Mouse (Mus musculus): Measurements from ENCODE around the gene Slc29a4.

The Slc29a4 gene

DNA sequence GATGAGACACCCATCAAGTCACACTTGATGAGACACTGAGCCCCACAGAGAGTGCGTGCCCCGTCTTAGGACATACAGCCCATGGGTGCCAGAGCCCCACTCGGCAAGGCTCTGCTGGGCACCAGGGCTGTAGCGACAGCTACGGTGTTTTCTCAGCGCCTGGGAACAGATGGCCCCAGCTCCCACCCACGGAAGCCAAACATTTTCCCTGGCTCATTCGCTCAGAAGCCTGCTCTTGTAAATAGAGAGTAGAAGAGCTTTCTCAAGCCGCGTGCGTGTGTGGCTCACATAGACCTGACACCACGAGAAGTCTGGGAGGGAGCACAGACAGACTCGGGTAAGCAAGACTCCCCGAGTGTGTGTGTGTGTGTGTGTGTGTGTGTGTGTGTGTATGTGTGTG, at the start of gene Slc29a4:
Slc29a4 (plus strand) TSS at position 265 of the 400 bp plus-strand sequence.
- DNase-seq (ENCODE audit: low read depth), result no peak

DNA sequence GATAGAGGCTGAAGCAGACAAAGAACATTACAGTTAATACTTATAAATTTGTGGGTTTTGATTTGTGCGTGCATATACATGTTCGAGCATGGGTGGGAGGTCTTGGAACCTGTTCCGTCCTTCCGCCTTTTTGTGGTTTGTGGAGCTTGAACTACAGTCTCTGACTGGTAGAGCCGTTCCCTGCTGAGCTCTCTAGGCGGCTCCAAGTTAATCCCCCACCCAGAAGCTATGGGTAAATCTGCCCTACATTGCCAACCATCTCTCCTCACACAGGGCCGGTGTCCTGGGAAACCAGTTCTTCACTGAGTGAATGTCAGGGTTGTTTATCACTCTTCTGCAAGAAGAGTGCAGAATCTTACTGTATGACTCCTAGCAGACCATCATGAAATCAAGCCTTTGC, 44.1 kb upstream of the Slc29a4 start:
- DNase-seq (ENCODE audit: low read depth), result no peak

DNA sequence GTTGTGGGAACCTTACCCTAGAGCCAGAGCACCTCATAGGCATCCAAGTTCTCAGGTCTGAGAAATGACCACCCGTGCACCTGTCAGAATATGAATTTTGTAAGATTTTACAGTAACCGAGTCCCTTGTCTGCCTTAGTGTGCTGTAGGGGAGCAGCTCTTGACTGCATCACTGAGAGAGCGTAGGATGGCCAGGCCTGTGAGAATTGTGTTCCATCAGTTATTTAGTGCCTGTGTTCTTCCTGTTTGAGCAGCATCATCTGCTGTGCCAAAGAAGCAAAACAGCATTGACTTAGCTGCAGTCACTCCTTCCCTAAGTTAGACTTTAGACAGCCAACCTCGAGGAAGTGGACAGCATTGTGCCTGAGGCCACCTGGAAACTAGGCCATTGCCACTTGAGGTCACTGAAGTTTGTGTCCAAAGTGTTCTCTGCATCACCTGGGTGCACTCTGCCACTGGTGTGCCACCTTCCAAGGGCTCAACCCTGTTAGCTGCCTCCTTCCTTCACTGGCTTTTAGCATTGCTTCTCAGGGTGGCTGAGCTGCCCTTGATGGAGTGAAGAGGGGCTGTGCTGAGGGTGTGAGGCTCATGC, 42.8 kb upstream of the Slc29a4 start:
- DNase-seq (ENCODE audit: low read depth), result no peak

DNA sequence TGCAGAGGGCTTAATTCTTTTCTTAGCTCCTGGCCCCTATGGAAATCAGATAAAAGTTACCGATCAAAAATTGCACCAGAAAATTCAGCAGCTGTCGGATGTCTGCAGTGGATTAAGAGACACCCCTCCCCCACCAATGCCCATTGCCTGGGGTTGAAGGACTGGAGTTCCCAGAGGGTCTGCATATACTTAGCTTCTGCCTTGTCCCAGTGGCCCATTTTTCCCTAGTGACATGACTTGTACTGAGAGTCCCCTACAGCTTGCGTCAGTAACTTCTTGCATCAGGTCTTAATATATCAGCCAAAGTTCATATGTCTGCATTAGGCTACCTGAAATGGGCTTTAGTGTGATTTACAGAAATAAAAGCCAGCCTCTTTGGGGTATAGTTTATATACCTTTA, 41.9 kb upstream of the Slc29a4 start:
- DNase-seq (ENCODE audit: low read depth), result no peak

DNA sequence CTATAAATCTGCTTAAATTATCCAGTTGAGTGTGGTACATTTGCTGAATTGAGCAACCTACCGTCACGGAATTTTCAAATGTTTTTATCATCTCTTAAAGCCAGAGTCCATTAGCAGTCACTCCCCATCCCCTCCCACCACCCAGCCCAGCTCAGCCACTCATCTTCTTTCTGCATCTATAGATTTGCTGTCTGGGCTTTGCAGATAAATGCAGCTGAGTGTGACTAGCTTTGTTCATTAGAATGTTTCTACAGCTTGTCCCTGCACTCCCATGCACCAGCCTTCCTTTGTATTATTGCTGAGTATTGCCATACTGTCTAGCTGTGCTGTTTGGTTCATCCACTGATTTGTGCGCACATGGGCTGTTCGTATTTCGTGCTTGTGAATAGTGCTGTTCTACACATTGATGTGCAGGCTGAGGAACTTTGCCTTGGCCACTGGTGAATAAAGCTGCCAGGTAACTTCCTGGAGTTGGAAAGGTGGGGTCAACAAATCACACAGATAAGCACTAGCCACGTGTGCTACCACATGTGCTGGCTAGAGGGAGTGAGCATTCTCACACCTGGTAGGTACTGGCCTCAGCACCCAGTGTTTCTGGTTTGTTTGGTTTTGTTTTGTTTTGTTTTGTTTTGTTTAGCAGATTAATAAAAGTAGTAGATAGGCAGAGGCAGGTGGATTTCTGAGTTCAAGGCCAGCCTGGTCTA, 41.4 kb upstream of the Slc29a4 start:
- no peak for DNase-seq (ENCODE audit: low read depth)

DNA sequence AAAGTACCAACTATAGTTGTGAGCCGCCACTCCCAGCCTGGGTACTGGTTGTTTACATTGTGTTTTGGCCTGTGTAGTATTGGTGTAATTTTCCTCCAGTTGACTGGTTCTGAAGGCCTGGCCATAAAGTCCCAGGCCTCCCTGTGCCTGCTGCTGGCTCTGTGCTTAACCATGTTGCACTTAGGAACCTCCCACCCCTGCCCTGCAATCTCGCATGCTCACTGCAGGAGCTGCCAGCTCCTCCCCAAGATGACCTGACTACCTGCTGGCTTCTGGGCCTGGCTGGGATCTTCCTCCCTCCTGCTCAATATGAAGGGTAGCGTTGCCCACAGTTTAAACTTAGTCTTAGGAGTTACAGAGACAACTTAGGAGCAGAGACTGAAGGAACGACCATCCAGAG, 40.0 kb upstream of the Slc29a4 start:
- no peak for DNase-seq (ENCODE audit: low read depth)

DNA sequence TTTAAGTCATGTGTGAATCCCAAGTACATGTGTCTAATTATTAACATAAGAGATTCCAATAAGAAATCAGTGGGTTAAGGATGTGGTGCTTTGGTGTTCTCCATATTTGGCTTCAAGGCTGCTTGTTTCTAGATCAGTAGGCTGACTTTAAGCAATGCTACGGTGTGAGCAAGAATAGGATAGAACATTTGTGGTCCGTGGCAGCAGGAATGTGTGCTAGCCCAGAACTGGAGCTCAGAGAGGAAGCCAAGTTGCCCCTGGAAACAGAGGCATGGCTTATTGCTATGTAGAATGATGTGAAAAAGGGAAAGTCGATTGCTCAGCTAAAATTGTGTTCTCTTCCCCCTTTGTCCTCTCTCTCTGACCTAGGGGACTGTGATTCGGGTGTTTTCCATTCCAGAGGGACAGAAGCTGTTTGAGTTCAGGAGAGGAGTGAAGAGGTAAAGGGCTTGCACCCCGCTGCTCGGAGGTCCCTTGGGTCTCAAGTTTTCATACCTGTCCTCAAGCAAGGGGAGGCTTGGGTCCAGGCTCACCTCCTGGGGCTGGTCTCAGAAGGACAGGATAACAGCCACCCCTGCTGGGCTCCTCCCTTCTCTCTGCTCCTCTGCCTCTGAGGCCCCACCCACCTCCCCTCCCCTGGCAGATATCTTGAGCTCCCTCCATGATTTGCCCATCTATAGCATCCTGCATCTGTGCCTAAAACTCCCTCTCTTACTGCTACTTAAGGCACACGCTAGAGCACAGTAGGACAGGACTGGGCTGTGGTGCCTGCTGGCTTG, 31.5 kb upstream of the Slc29a4 start:
- no peak for DNase-seq (ENCODE audit: low read depth)

DNA sequence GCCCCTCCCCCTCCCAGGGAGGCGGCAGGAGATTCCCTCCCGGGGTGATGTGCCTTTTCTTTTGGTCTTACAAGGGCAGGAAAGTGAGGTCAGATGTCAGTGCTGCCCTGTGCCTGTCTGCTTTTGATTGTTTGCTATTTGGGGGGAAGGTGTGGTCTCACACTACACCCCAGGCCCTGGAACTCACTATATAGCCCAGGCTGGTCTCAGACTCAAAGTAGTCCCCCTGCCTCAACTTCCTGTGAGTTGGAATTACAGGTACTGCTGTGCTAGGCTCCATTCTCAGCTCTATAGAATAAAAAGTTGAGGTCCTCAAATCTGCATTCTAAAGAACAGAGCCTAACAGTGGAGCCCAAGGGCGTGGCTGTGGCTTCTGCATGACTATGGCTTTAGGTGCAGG, 24.4 kb upstream of the Slc29a4 start:
- DNase-seq (ENCODE audit: low read depth), result no peak

DNA sequence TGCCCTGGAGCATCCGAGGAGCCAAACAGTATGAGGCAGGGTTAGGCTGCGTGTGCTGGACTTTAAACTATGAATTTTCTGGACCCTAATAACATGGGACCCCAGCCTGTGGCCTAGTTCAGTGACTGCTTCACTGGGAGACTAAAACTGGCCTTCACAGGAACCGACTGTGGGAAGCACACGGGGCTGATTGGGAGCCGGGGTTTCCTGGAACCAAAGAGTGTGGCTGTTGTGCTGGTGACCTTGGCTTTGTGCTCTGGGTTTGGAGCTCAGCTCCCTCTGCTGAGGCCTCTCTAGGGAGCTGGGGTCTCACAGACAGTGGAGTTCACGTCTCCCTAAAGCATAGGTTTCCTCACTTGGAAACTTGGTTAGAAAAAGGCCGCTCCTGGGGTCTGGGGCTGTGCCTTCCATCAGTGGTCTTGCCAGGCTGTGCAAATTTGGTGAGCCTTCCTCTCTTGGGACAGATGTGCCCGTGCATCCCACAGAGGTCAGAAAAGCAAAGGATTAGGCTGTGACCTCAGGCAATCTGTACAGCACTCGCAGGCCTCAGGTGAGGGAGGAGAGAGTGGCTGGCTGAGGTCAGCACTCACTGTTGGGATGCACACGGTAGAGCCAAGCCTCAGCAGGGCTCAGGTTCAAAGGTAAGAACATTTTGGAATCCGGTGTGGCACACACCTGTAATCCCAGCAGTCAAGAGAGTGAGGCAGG, 23.6 kb upstream of the Slc29a4 start:
- no peak for DNase-seq (ENCODE audit: low read depth)

DNA sequence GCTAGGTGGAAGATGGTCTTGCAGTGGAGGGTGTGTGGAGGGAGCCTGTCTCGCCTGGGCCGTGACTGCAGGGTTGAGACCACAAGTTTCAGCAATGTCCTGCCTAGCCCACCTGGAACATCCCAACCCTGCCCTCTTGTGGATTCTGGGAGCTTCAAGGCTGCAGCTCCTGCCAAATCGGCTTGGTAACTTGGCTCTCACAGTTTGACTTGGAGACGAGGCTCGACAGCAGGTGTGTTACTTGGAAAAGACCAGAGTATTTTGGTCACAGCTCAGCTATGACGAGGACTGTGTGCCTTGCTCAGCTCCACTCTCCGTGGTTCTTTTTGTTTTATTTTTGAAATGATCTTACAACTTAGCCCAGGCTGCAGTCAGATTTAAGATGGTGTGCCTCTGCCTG, 22.6 kb upstream of the Slc29a4 start:
- DNase-seq (ENCODE audit: low read depth), result no peak

DNA sequence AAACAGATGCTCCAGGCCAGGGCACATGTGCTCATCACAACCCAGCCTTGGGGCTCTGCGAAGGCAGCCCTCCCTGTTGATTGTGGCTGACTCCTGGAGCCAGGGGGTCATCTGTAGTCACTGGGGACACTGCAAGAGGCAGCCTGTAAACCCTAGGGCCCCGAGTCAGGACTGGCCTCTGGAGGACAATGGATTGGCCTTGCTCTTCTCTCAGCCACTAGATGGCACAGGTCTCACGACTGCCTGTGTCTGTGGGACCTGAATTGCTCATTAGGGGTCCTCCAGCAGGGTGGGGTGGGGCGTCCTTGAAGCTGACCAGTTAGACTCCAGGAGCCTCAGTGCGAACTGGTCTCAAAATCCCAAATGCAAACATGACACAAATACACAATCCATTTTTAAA, 19.2 kb upstream of the Slc29a4 start:
- no peak for DNase-seq (ENCODE audit: low read depth)

DNA sequence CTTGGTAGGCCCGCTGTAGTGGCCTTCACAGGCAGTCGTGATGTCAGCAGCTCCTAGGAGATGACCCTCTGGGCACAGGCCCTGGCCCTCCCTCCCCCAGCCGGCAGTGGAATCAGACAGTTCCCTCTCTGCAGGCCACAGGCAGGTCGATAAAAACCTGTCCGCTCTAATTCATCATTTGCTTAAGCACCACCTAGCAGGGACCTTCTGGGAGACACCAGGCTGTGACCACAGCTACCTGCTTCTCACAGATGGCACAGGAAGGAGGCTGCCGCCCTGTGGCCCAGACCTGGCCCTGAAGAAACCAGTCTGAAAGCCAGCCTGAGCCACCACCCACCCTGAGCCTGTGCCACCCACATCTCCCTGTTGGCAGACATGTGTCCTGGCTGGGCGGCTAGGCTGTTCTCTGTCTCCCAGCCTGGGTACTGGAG, 14.2 kb upstream of the Slc29a4 start:
- no peak for DNase-seq (ENCODE audit: low read depth)

DNA sequence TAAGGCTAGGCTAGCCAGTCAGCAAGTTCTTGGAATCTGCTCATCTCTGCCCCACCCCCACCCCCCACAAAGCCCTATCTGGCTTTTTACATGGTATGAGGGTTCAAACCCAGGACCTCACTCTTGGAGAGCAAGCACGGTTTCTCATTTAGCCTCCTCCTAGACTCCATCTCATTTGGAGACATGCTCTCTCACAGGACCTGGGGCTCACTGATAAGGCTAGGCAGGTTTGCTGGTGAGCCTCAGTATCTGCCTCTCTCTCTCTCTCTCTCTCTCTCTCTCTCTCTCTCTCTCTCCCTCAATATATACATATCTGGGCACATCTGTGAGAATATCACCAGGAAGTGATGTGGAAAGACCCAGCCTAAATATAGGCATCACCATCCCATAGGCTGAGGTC, 13.2 kb upstream of the Slc29a4 start:
- DNase-seq (ENCODE audit: low read depth), result no peak

DNA sequence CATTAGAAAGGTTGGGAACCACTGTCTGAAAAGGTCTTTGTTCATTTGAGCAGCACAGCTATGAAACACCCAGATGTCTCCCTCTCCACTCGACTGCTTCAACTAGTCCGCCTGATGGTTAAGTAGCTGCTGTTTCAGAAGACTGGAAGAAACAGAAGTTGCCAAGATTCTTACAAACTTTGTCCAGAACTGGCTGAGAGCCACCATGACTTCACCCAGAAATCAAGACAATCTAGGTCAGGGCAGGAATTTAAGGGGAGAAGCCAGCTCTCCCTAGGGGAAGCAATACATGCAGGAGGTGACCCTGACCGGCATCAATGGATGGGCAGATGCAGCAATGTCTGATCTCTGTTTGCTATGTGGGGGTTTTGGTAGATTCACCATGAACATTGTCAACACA, 10.4 kb upstream of the Slc29a4 start:
- DNase-seq (ENCODE audit: low read depth), result no peak

DNA sequence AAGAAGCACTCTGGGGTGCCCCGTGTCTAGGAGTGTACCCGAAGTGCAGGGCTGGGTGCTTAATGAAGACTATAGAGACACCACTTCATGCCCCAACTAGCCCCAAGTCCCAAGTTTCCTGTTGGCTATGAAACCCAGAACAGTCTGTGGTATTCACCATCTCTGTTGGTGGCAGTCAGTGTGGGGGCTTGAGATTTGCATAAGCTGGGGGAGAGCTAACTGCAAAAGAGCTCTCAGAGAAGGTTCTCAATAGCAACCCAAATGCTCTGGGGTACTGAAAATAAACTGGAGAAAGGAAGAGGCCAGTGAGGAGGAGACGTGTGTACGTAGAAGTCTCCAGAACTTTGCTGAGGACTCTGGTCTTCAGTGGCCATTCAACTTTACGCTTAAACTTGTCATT, 9.8 kb upstream of the Slc29a4 start:
- no peak for DNase-seq (ENCODE audit: low read depth)

DNA sequence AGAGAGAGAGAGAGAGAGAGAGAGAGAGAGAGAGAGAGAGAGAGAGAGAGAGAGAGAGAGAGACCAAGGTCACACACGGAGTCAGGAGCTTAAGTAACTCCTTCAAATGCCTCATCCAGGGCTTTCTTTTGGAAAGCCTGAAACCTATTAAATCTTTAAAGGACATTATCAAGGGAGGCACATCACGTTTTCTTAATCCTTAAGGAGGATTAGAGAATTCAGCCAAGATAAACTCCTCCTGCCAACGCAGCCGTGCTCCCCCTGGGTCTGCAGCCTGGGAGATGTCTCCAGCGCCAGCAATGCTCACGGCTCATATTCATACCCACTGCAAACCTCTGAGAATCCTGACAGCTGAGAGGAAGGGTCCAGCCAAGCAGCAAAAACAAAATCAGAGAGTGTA, 3.4 kb upstream of the Slc29a4 start:
- DNase-seq (ENCODE audit: low read depth), result no peak

DNA sequence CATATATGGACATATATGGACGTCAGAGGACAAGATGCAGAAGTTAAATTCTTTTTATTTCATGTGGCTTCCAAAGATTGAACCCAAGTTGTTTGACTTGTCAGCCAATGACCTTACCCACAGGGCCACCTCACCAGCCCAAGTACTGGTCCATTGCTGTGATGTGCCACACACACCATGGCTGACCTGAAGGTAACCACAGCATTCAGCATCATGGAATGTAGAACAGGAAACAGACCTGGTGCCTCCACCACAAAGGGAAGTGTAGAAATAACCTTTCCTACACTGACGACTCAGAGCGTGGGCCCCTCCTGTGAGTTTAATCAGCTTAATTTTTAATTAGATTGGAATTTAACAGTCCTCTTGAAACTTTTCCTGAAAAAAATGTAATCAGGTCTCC, 2.0 kb upstream of the Slc29a4 start:
- DNase-seq (ENCODE audit: low read depth), result no peak

DNA sequence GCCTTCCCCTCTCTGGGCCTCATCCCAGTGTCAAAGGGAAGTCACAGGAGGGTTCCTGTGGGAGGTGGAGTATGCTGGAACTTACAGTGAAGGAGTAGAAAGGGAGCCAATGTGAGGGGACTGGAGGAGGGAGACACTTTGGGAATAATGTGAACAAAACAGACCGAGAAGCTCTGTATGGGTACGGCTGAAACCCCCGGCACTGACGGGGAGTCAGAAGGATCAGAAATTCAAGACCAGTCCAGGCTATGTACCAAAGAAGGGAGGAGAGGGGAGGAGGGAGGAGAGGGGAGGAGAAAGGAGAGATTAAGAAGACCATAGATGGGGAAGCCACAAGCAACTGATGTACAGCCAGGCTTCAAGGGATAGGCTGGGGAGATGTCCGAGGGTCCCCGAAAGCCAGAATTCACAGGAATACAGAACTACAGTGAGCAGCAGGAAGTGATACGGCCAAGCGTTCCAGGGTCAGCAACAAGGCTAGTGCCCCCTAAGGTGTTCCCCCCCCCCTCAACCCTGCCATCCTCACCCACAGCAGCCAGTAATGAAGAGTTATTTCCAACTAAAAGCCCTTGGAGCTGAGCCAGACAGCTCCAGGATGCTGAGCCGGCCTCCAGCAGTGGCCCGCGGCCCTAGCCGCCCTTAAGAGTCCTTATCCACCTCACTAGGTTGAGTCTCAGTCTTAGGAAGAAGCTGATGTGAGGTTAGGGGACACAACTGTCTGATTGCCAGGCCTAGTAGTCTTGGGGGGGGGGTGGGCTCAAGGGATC, 842 bp downstream of the Slc29a4 start:
- no peak for DNase-seq (ENCODE audit: low read depth)

DNA sequence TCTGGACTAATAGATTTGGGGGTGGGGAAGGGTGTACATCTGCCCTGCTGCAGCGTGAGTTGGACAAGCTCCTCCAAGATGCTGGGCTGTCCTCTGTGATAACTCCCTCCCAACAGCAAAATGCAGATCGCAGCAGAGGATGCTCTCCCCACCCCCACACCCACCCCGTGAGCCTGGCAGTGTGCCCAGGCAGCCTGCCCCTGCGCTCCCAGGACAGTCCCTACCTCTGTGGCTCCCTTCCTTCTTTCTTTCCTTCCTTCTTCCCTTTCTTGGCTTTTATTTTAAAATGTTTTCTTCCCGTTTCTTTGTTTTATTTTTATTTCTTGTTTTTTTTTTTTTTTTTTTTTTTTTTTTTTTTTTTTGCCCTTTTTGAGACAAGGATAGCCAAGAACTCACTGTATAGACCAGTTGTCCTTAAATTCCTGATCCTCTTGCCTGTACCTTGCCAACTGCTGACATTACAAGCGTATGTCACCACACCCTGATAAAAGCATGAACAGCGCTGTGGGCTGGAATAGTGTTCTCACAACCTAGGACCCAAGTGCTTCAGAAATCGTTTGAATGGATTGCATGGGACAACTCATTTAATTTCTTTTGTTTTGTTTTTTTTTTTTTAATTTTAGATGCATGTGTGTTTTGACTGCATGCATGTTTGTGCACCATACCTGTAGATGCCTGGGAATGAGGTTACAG, 1.6 kb downstream of the Slc29a4 start:
- DNase-seq (ENCODE audit: low read depth), result no peak

DNA sequence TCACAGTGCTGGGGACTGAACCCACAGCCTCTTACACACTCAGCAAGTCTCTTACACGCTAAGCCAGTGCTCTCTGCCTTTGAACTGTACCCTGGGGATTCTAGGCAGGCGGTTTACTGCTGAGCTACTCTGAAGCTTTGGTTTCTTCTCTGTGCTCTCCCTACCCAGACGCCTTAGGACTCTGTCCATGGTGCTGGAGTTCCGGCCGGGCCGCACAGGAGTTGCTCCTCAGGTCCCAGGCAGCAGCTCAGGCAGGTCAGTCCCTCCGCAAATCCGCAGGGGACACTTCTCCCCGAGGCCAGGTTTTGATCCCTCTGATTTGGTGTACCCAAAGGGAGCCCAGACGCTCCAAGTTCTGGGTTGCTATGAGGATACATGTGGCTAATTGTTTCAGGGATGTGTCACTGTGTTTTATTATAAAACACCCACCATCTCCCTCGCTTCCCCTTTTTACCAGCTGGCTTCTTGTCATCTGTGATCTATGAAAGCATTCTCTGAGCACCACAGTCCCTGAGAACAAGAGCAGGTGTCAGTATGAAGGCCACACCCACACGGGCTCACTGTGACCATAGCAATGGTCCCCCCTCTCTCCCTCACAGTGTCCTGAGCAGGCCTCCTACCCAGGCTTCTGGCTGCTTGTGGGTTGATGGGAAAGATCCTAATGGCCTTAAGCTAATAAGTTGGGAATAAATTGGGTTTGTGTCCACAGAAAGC, 2.5 kb downstream of the Slc29a4 start:
- DNase-seq (ENCODE audit: low read depth), result peak; percentile 39

DNA sequence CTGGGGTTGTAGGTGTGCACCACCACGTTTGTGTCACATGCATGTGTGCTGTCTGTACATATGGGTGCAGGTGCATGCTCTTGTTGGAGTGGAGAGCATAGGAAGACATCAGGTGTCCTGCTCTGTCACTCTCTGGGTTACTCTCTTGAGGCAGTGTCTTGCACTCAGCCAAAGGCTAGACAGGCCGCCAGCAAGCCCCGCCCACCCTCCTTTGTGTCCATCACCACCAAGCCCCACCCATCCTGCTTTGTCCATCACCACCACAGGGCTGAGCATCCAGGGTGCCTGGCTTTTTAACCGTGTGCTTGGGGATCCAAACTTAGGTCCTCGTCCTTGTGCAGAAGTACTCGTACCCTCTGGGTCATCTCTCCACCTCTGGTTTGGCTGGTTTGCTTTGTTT, 3.9 kb downstream of the Slc29a4 start:
- DNase-seq (ENCODE audit: low read depth), result no peak
